Mouse (Mus musculus) neural tube, embryonic 10.5 days (tissue): ENCODE results near the gene Tbc1d8.

Source experiments
- DNase-seq: peaks from one replicate; pipeline ENCODE4 v3.0.0-alpha.2; 2017; ENCODE audit warnings: low spot score; ENCODE audit errors: extremely low spot score

Gene Tbc1d8

DNA sequence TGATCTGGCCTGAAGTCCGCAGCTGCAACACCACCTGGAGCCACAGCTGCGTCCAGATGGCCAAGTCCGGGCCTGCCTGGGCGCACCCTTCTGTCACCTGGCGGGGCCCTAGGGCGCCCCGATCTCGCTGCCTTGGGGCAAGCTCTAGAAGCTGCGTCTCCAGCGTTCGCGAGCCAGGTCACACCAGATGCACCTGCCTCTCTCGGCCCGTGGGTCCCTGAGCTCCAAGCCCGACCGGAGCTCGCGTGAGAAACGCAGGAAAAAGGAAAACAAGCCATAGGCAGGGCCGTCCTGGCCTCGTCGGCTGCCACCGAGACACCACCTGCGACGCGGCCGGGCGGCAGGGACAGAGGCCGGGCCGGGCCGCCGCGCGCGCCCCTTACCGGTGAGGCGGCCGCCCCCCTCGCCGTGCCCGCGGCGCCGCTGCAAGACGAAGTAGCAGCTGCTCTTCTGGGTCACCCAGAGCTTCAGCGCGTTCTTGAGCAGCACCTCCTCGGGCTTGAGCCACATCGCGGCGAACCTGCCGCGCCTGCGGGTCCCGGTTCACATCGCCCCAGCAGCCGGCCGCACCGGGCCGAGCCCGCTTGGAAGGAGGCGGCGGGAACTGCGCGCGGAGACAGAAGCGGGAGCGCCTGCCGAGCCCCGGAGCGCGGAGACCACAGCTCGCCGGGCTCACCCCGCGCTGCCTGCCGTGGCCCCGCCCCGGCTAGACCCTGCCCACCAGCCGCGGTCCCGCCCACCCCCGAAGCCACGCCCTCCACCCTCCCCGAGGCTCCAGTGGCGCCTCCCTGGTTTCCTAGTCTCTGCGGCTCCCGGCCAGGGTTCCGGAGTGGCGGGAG is at the start of gene Tbc1d8:
TSS of gene Tbc1d8 (minus strand) at position 699 of the 839 bp plus-strand sequence.
- DNase-seq, result peak; percentile 92

DNA sequence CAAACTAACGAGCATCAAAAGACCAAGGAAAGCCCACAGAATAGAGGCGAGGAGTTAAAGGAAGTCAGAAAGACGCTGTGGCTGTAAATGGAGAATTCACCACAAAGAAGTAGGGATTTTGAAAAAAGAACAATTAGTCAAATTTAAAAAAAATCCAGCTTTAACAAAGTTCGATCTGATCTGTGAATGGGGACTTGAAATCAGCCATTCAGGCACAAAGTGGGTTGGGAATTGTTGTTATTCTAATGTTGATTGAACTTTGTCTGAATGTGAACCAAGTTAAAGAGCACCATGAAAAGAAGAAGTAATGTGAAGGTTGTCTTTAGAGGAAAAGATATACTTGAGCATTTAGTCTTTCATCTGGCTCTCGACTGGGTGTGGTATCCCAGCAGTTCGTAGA is 49.8 kb upstream of the Tbc1d8 start:
- DNase-seq, result no peak

DNA sequence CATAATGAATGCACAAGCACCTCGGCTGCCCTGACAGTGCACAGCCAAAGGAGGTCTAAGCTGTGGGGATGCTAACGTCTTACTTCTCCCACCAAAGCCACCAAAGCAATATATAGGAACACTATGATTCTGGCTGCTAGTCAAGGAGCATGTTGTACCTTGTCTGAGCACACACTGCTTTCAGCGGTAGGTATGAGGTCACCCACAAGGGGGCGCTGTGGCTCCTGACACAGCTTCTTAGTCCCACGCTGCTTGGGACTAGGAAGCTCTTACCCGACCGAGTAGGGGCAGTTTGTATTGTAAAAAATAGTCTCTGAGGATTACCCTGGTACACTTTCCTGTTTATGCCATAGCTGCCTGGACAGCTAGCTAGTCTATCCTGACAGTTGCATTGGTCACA is 48.9 kb upstream of the Tbc1d8 start:
- DNase-seq, result peak; percentile 78

DNA sequence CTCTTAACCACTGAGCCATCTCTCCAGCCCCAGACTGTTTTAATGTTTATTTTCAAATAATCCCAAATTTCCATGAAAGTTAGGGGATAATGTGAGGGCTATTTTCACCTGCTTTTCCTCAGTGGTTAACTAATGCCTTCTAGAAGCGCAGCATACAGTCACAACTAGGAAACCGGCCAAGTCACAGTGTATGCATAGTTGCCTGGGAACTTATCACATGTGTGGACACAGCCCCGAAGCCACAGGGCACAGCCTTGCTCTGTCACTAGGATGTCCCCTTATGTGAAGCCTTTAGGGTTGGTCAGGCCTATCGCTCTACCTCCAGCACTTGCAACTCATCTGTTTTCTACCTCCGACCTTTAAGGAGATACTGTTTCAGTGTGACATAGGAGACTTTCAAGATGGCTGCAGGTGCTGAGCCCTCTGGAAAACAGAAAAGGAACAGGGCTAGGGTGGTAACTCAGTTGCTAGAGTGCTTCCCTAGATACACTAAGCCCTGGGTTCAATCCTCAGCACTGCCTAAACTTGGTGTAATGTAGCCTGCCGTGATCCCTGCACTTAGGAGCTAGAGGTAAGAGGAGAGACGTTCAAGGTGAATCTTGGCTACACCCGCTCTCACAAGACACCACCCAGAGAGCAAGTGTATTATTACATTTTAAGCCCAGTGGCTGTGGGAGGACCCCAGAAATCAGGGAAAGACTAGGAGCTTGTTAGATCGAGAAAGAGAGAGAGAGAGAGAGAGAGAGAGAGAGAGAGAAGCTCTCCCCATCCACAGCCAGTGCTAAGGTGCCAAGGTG is 48.0 kb upstream of the Tbc1d8 start:
- no peak for DNase-seq

DNA sequence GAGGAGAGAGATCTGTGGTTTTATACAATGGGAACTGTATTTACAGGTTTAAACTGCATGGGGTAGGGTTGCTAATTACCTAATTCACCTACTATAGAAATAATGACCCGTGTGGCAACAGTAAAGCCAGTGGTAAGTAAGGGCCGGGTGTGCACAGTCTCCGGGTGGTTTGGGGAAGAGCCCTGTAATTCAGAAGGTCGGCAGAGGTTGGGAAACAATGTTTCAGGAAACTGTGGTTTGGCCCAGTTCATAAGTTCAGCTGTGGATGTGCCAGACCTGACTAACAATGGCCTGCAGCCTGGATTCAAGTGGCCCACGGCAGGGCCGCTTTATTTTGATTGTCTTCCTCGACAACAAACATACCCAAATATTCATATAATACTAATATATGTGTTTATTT is 47.2 kb upstream of the Tbc1d8 start:
- DNase-seq, result no peak

DNA sequence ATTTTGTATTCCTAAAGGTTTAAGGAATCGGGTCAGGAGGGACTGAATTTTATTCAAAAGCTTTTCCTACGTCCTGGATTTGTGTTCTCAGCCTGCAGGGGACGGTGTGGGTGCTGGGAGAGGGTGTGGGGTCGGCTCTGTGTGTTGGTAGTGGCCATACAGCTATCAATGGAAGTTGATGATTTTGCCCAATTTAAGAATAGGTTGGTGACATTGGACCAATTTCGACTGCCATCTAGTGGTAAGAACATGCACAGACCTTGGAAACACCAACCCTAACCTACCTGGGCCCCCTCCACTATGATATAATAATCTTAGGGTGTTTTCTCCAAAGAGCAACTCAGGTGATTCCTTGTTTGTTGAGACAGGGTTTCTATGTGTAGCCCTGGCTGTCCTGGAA is 44.0 kb upstream of the Tbc1d8 start:
- no peak for DNase-seq

DNA sequence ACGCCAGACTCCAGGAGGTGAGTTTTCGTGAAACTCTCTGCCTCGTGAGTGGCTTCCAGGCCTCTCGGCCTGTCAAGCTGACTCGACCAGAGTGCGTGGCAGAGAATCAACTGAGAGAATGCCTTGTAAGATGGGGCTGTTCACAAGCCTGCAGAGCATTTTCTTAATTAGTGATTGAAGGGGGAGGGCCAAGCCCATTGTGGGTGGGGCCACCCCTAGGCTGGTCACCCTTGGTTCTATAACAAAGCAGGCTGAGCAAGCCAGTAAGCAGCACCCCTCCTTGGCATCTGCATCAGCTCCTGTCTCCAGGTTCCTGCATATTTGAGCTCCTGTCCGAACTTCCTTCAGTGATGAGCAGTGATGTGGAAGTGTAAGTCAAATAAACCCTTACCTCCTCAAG is 42.8 kb upstream of the Tbc1d8 start:
- no peak for DNase-seq

DNA sequence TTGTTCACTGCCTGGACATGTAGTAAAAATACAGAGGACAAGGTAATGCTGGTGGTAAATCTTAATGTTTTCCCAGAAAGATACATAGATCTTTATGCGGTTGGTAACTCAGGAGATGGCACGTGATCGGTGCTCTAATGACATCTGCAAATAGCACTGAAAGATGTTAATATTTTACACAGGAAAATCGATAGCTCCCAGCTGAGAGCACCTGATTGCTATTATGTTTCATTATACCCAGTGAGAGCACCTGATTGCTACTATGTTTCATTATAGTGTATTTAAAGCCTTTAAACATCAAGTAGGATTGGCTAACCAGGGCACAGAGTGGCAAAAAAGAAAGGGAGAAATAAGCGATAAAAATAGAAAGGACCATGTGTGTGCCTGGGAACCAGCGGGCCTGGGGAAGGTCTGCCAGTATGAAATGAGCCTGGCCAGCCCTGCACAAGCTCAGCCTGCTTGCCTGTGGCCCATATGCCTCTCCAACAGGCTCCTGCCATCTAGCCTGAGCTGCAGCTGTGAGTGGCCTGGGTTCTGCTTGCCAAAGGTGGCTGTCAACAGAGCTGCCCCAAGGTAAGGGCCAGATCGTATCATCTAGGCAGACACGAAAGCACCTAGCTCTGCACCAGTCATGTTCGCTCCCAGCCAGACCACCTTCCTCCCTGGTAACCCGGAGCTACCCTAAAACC is 36.9 kb upstream of the Tbc1d8 start:
- no peak for DNase-seq

DNA sequence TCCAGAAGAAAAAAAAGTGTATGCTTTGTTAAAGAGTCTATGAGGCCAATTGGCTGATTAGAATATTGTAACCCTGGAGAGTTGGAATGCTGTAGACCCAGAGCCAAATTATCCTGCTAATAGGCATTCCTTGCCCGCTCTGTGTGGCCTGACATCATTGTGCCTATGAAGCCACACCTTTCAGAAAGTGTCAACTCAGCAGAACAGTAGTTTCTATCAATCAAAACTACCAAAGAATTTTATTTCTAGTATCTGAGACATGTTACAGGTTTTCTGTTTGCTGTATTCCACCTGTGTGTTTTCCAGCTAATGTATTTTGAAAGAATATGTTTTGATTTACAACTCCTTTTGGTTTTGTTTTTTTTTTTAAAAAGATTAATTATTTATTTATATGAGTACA is 33.6 kb upstream of the Tbc1d8 start:
- no peak for DNase-seq

DNA sequence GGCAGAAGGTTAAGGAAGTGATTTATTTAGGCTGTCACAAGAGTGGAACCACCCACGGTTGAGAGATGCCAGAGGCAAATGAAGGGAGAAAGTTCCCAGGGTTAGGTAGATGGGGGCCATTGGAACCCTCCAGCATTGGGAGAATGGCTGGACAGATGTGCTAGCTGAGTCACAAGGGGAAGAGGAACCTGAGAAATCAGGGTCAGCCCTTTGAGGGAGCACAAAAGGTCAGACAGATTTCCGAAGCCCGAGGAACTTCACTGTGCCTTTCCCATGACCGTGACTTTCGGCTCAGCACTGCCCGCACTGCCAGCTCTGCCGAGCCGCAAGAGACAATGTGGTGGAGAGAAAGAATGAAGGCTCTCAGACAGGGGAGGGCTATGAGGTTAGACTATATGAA is 33.2 kb upstream of the Tbc1d8 start:
- no peak for DNase-seq

DNA sequence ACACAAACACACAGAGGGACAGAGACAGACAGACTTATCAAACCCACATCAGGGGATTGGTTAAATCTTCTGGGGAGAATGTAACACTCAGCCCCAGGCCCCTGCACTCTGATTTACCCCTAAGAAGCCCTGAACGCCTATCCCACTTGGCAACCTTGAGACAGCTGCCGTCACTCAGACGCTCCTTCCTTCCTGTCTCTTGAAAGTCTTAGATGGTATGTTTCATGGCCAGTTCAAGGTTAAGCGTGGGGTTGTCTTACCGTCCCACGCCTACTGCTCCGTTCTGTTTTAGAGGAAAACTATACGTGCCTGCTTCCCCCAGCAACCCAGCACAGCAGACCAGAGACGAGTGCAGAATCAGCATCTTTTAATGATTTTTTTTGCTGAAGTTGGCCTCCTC is 27.0 kb upstream of the Tbc1d8 start:
- no peak for DNase-seq

DNA sequence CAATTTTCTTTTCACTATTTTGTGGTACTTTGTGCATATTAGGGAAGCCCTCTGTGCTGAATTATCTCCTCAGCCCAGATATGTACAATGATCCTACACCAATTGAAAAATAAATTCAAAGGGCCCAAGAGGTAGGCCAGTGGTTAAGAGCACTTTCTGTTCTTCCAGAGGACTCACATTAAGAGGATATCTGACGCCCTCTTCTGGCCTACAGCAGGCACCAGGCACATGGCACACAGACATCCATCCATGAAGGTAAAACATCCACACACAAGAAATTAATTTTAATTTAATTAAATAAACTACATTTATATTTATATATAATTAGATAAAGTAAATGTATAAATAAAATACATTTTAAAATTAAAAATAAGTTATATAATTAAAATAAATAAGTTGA is 25.7 kb upstream of the Tbc1d8 start:
- DNase-seq, result no peak

DNA sequence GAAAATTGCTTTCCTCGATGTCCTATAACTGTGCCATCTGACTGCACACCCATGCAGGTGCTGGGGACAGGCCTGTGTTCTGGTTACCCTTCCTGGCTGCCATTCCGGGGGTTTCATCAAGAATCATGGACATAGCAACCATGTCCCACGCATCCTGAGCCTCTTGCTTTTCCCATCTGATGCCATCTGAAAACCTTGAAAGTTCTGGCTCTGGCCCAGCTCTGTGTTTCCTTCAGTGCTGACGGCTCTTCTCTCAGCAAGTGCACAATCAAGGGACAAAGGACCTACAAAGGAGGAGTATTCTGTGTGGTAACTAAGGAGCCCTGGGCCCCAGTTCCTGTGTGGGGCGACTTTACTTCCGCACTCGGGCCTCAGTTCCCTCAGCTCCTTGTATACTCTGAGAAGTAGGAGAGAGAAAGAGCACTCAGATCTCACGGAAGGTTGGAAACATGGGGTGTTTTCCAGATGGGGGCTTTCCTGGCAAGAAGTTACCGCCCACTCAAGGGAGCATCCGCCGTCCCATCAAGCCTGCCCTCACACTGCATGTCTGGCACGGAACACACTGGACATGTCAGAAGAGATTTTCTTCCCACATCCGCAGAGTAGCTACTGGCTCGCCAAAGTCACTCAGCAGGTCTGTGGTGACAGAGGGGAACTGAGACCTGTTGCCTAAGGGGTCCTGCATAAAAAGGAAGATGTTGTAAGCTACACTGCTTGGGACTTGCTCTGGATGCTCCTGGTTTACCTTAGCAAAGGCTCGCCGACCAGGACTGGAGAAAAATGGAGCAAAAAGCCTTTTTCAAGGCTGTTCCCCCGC is 24.5 kb upstream of the Tbc1d8 start:
- DNase-seq, result no peak

DNA sequence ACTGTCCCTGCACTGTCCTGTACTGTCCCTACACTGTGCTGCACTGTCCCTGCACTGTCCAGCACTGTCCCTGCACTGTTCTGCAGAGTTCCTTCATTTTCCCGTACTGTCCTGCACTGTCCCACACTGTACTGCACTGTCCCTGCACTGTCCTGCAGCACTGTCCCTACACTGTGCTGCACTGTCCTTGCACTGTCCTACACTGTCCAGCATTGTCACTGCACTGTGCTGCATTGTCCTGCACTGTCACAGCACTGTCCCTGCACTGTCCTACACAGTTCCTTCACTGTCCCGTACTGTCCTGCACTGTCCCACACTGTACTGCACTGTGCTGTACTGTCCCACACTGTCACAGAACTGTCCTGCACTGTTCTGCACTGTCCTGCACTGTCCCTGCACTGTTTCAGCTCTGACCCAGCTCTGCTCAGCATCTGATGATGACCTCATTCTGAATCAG is 21.0 kb upstream of the Tbc1d8 start:
- DNase-seq, result no peak

DNA sequence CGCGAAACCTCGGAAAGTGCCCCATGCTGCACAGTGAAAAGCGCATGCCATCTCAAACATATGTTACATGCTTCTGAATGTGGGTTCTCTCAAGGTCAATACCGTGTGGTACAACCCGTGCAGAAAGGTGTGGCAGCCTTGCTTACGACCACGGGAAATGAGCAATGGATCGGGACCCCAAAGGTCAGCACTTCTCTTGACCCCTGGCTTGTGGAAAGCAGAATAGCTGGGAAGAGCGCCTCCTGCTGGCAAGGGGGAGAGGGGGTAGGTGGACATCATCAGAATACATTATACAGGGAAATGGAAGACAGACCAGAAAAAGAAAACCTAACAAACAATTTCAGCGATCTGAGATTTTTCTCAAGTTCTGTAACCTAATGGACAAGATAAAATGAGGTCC is 19.2 kb upstream of the Tbc1d8 start:
- DNase-seq, result no peak

DNA sequence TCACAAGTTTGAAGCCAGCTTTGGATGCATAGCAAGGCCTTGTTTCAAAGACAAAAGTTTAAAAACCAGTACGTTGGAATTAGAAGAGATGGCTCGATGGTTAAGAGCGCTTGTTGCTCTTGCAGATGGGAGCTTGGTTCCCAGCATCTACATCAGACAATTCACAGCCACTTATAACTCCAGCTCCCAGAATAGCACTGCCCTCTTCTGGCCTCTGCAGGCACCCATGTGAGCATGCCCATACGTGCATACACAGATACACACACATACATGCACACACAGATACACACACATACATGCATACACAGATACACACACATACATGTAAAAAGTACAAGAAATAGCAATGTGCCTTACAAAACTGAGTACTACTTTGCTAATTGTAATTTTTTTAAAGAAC is 18.4 kb upstream of the Tbc1d8 start:
- DNase-seq, result no peak

DNA sequence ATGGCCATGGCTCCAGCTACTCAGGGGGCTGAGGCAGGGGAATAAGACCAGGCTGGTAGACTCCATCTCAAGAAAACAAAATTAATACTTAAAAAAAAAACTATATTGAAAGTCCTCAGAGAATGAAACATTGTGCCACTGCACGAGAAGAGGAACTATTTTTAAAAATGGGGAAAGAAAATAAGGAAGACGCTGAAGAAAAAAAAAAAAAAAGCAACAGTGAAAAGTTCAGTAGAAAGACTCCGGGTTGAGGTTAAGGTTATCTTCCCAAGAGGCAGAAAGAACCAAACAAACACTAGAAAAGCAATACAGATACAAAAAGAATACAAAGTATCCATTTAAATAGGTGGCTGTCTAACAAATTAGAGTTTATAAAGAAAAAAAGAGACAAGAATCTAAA is 15.1 kb upstream of the Tbc1d8 start:
- DNase-seq, result no peak

DNA sequence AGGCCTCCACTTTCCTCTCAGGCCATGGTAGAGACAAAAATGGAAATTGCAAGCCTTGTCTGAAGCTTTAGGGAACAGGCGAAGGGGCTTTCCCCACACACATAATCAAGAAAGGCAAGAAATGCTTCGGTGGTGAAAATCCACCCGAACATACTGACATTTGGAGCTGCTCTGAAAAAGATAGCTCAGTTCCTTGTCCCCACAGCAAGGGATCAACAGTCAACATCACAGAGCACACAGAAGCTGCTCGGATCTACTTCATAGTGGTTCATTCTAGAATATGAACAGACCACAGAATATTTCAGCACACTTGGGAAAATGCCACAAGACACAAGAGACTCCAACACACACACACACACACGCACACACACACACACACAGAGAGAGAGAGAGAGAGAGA is 14.6 kb upstream of the Tbc1d8 start:
- no peak for DNase-seq

DNA sequence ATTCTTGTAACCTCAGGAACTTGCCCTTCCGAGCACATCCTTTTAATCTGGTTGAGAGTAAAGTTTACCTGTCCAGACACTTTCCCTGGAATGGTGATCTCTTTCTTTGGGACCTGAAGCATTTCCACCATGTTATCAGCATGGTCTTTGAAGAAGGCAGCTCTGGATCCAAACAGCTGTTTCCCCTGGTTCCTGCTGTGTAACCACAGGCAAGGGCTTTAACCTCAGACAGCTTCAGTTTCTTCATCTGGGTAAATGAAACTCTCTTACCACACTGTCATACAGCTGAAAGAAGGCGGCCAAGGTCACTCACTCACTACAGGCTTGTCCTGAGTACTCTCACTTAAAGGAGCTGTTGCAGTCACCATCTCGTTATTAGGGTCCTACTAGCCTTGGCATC is 8.8 kb upstream of the Tbc1d8 start:
- DNase-seq, result no peak

DNA sequence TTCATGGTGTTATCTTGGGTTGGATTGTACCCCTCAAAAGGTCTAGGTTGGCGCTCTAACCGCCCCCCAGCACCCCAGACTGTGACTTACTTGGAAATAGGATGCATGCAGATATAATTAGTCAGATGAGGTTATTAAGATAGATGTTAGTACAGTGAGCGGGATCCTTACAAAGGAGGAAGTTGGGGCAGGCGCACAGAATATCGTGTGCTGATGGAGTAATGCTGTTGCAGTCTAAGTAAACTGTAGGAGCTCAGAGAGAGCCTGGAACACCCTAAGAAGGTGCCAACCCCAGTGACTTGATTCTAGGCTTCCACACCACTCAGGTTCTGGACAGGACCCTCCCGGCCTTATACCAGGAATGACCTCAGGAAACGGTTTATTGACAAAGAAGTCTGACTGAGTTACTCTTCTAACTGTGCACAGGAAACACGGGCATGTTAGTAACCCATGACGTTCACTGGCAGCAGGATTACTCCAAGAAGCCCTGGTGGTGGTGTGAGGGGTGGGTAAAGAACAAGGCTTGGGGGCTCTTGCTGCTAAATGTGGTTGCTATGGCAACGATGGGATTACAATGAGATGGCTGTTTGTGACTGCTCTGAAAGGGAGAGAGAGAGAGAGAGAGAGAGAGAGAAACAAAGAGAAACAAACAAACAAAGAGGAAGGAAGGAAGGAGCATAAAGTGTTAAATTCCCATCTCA is 3.7 kb upstream of the Tbc1d8 start:
- no peak for DNase-seq

DNA sequence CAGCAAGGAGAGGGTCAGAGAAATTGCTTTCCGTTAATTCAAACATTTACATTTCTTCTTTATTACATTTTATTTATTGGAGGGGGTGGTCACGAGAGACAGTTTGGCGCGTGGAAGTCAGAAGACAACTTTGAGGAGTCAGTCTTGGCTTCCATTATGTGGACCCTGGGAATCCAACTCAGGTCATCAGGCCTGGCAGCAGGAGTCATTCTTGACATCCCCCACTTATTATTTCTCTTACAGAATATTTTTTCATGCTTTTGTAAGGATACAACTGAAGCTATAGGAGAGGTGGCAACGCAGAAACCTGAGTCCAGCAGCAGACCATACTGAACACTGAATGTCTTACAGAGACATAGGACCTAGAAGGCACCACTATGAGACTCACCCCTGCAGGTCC is 699 bp upstream of the Tbc1d8 start:
- DNase-seq, result no peak
